Mouse (Mus musculus): ENCODE measurements at regions not wholly inside any gene's neighbourhood (a gene's known extent, or its start where the extent isn't known, plus 50 kb on each side); places are given as distances from the start of the nearest gene placed in this dataset.

- no peak overlapping the region for H3K4me2 ChIP-seq (ENCODE audit: low read depth)
- H3K9ac ChIP-seq (replicated peaks), result no peak overlapping the region
- TF ChIP-seq EP300 (IDR thresholded peaks at IDR 0.05; ENCODE audit: low read depth) (no peak), CTCF (IDR thresholded peaks at IDR 0.05; ENCODE audit: low read depth) (no peak)
- H3K27me3 ChIP-seq (ENCODE audit: control insufficient read depth, insufficient read depth, low read length), result no peaks in the 10 kb centered on the region
- 45% methylated on average over 2 of the region's 2 CpGs for WGBS (ENCODE audit: insufficient replicate concordance)
- H3K9me3 ChIP-seq (ENCODE audit: control insufficient read depth, low read length), result no peaks in the 10 kb centered on the region
- H3K27ac ChIP-seq, result no peak overlapping the region
- H3K4me3 ChIP-seq (ENCODE audit: insufficient read depth in 1 of 2, low read depth in 2 of 2, low read length in 2 of 2), result no peak overlapping the region
- no peaks in the 10 kb centered on the region for H3K4me1 ChIP-seq (replicated peaks; ENCODE audit: control insufficient read depth in 2 of 2, insufficient read depth in 2 of 2, low read length in 1 of 2)
- no peaks in the 10 kb centered on the region for H3K36me3 ChIP-seq (replicated peaks; ENCODE audit: control insufficient read depth, insufficient read depth, low read depth)
- ATAC-seq (ENCODE audit: insufficient read depth) (no peak), DNase-seq (ENCODE audit: low read depth in 3 of 3, low spot score in 3 of 3) (no peak)
Measured at GRCm38 (mm10) chr5:39871723-39872085, 116.4 kb upstream of the Hs3st1 start.

- DNase-seq (ENCODE audit: low read depth in 3 of 3, low spot score in 3 of 3) (no peak), ATAC-seq (ENCODE audit: insufficient read depth) (no peak)
- no peak overlapping the region for H3K9ac ChIP-seq (replicated peaks)
- no peaks in the 10 kb centered on the region for H3K9me3 ChIP-seq (ENCODE audit: control insufficient read depth, low read length)
- WGBS (ENCODE audit: insufficient replicate concordance), result 62% methylated on average over 10 of the region's 10 CpGs
- H3K36me3 ChIP-seq (replicated peaks; ENCODE audit: control insufficient read depth, insufficient read depth, low read depth), result no peaks in the 10 kb centered on the region
- H3K27ac ChIP-seq, result no peak overlapping the region
- no peak for TF ChIP-seq CTCF (IDR thresholded peaks at IDR 0.05; ENCODE audit: low read depth)
- no peak for TF ChIP-seq EP300 (IDR thresholded peaks at IDR 0.05; ENCODE audit: low read depth)
- H3K27me3 ChIP-seq (ENCODE audit: control insufficient read depth, insufficient read depth, low read length), result no peaks in the 10 kb centered on the region
- no peak overlapping the region for H3K4me3 ChIP-seq (ENCODE audit: insufficient read depth in 1 of 2, low read depth in 2 of 2, low read length in 2 of 2)
- H3K4me1 ChIP-seq (replicated peaks; ENCODE audit: control insufficient read depth in 2 of 2, insufficient read depth in 2 of 2, low read length in 1 of 2), result no peaks in the 10 kb centered on the region
- H3K4me2 ChIP-seq (ENCODE audit: low read depth), result no peak overlapping the region
Measured at GRCm38 (mm10) chr5:39870835-39871722, 115.8 kb upstream of the Hs3st1 start.

- Histone ChIP-seq H3K9me3 (ENCODE audit: control insufficient read depth, low read length) (no peaks in the 10 kb centered on the region), H3K36me3 (replicated peaks; ENCODE audit: control insufficient read depth, insufficient read depth, low read depth) (no peaks in the 10 kb centered on the region), H3K4me3 (ENCODE audit: insufficient read depth in 1 of 2, low read depth in 2 of 2, low read length in 2 of 2) (no peak overlapping the region), H3K4me2 (ENCODE audit: low read depth) (no peak overlapping the region), H3K27ac (no peak overlapping the region), H3K4me1 (replicated peaks; ENCODE audit: control insufficient read depth in 2 of 2, insufficient read depth in 2 of 2, low read length in 1 of 2) (no peaks in the 10 kb centered on the region), H3K9ac (replicated peaks) (no peak overlapping the region), H3K27me3 (ENCODE audit: control insufficient read depth, insufficient read depth, low read length) (no peaks in the 10 kb centered on the region)
- TF ChIP-seq EP300 (IDR thresholded peaks at IDR 0.05; ENCODE audit: low read depth) (no peak), CTCF (IDR thresholded peaks at IDR 0.05; ENCODE audit: low read depth) (no peak)
- DNase-seq (ENCODE audit: low read depth in 3 of 3, low spot score in 3 of 3) (no peak), ATAC-seq (ENCODE audit: insufficient read depth) (no peak)
- 39% methylated on average over 2 of the region's 2 CpGs for WGBS (ENCODE audit: insufficient replicate concordance)
Measured at GRCm38 (mm10) chr5:39857192-39857591, 101.9 kb upstream of the Hs3st1 start.

- no peaks in the 10 kb centered on the region for H3K27me3 ChIP-seq (ENCODE audit: control insufficient read depth, insufficient read depth, low read length)
- DNase-seq (ENCODE audit: low read depth in 3 of 3, low spot score in 3 of 3) (no peak), ATAC-seq (ENCODE audit: insufficient read depth) (no peak)
- TF ChIP-seq EP300 (IDR thresholded peaks at IDR 0.05; ENCODE audit: low read depth) (no peak), CTCF (IDR thresholded peaks at IDR 0.05; ENCODE audit: low read depth) (no peak)
- no peaks in the 10 kb centered on the region for H3K9me3 ChIP-seq (ENCODE audit: control insufficient read depth, low read length)
- H3K4me2 ChIP-seq (ENCODE audit: low read depth), result no peak overlapping the region
- H3K4me1 ChIP-seq (replicated peaks; ENCODE audit: control insufficient read depth in 2 of 2, insufficient read depth in 2 of 2, low read length in 1 of 2), result no peaks in the 10 kb centered on the region
- H3K9ac ChIP-seq (replicated peaks), result no peak overlapping the region
- H3K27ac ChIP-seq, result no peak overlapping the region
- WGBS (ENCODE audit: insufficient replicate concordance), result 54% methylated on average over 3 of the region's 3 CpGs
- no peaks in the 10 kb centered on the region for H3K36me3 ChIP-seq (replicated peaks; ENCODE audit: control insufficient read depth, insufficient read depth, low read depth)
- H3K4me3 ChIP-seq (ENCODE audit: insufficient read depth in 1 of 2, low read depth in 2 of 2, low read length in 2 of 2), result no peak overlapping the region
Measured at GRCm38 (mm10) chr5:39856616-39857156, 101.4 kb upstream of the Hs3st1 start.
